8 mouse cellular contexts compared by ENCODE assay signal in the genomic region with DNA sequence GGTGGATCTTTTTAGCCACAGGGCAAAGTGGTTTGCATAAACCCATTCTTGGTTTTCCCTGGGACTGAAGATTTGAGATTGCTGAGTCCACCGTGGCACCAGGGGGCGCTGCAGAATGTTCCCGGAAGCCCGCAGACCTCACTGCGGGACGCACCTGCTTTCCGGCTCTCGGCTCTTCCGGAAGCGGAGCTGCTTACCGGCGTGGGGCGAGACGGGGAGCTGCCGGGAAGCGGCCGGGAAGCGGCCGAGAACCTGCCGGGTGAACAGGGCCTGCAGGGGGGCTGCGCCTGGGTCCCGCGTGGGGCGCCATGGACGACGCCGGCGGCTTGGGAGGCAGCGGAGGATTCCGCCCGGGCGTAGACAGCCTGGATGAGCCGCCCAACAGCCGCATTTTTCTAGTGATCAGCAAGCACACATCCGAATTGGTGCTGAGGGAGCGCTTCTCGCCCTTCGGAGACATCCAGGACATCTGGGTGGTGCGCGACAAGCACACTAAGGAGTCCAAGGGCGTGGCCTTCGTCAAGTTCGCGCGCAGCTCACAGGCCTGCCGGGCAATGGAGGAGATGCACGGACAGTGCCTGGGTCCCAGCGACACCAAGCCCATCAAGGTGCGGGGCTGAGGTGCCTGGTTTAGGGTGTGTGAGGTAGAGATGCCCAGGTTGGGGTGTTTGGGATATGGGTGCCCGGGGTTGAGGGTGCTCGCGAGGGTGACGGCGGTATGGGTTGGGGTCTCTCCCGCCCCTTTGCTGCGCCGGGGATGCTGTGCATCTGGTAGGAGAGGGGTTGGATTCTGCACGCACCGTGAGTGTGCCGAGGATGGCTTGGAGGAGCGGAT. TPM values are rescaled to one million over a fixed set of nuclear protein-coding genes. Genes with fewer than 3 reads are reported as not detected.
A peak's percentile ranks its signal among the peaks of the same experiment; 100 is the strongest.
DNase-seq lines count a peak whose midpoint lies in the region; ATAC-seq and TF ChIP-seq lines count a peak whose summit lies in the region.

A gene (plus strand): TSS at position 164 of the 835 bp plus-strand sequence.

- peaks cover 14% of the 10 kb centered on the region for H3K36me3 ChIP-seq in embryonic facial prominence, embryonic 13.5 days
- no peaks in the 10 kb centered on the region for H3K36me3 ChIP-seq in kidney, adult 2 months (ENCODE audit: control insufficient read depth, insufficient read depth, low read length)
- peaks cover 27% of the 10 kb centered on the region for H3K36me3 ChIP-seq in limb, embryonic 12.5 days
- H3K36me3 ChIP-seq in midbrain, embryonic 15.5 days (replicated peaks), result peaks cover 20% of the 10 kb centered on the region
- H3K36me3 ChIP-seq in spleen, adult 2 months (ENCODE audit: control insufficient read depth, insufficient read depth, low read length), result peaks cover 14% of the 10 kb centered on the region; the same call in 1 of the 2 replicates

- TF ChIP-seq POLR2A in kidney, adult 2 months (IDR thresholded peaks at IDR 0.05; ENCODE audit: low read depth, low read length), result peak; percentile 27
- 0 out of 2 replicates have a peak, but pooled peaks have one; percentile 15 for TF ChIP-seq POLR2A in spleen, adult 2 months (IDR thresholded peaks at IDR 0.05; ENCODE audit: low read depth, low read length)

- peak; percentile 85 for DNase-seq in 3134 (ENCODE audit: extremely low read depth, insufficient read length, low spot score)
- DNase-seq in adrenal gland, postnatal 36 days, result peak; percentile 92 to 93
- DNase-seq in heart, adult 18-20 months, result peak; percentile 85 to 93
- peak; percentile 91 for DNase-seq in kidney, adult 2 months
- DNase-seq in spleen, adult 2 months (ENCODE audit: low read depth in 1 of 2, low spot score in 2 of 2), result peak; percentile 73 to 86

- H3K9ac ChIP-seq in embryonic facial prominence, embryonic 13.5 days, result peak within 1 kb of the TSS; percentile 88
- H3K9ac ChIP-seq in limb, embryonic 12.5 days (replicated peaks), result peak within 1 kb of the TSS; percentile 80
- peak within 1 kb of the TSS; percentile 87 for H3K9ac ChIP-seq in midbrain, embryonic 15.5 days

- WGBS in embryonic facial prominence, embryonic 13.5 days, result under 1% methylated on average over 61 of the region's 61 CpGs
- under 1% methylated on average over 61 of the region's 61 CpGs for WGBS in kidney, adult 2 months
- WGBS in limb, embryonic 12.5 days, result under 1% methylated on average over 61 of the region's 61 CpGs
- WGBS in midbrain, embryonic 15.5 days, result under 1% methylated on average over 61 of the region's 61 CpGs
- under 1% methylated on average over 61 of the region's 61 CpGs for WGBS in spleen, adult 2 months

- peak; percentile 80 for TF ChIP-seq CTCF in kidney, adult 2 months (conservative IDR thresholded peaks at IDR 0.05; ENCODE audit: insufficient read depth, insufficient read length, low read depth, low read length)
- TF ChIP-seq CTCF in spleen, adult 2 months (IDR thresholded peaks at IDR 0.05; ENCODE audit: extremely low read depth, insufficient read depth, insufficient read length, insufficient replicate concordance), result peak; percentile 89

- H3K4me2 ChIP-seq in embryonic facial prominence, embryonic 13.5 days, result peak within 1 kb of the TSS; percentile 88
- peak within 1 kb of the TSS; percentile 83 for H3K4me2 ChIP-seq in limb, embryonic 12.5 days
- H3K4me2 ChIP-seq in midbrain, embryonic 15.5 days, result peak within 1 kb of the TSS; percentile 82

- no peaks in the 10 kb centered on the region; the same call in 1 of the 2 replicates for H3K27me3 ChIP-seq in embryonic facial prominence, embryonic 13.5 days
- no peaks in the 10 kb centered on the region for H3K27me3 ChIP-seq in kidney, adult 2 months (replicated peaks; ENCODE audit: control insufficient read depth, insufficient read depth, low read length)
- H3K27me3 ChIP-seq in limb, embryonic 12.5 days, result no peaks in the 10 kb centered on the region
- no peaks in the 10 kb centered on the region for H3K27me3 ChIP-seq in midbrain, embryonic 15.5 days (replicated peaks)
- no peaks in the 10 kb centered on the region for H3K27me3 ChIP-seq in spleen, adult 2 months (ENCODE audit: control insufficient read depth, insufficient read depth, low read length)

- H3K4me1 ChIP-seq in embryonic facial prominence, embryonic 13.5 days, result peaks cover 8% of the 10 kb centered on the region
- peaks cover 3% of the 10 kb centered on the region; the same call in 1 of the 2 replicates for H3K4me1 ChIP-seq in kidney, adult 2 months (ENCODE audit: control insufficient read depth, insufficient read depth, low read length)
- H3K4me1 ChIP-seq in limb, embryonic 12.5 days (replicated peaks), result peaks cover 10% of the 10 kb centered on the region
- peaks cover 11% of the 10 kb centered on the region for H3K4me1 ChIP-seq in midbrain, embryonic 15.5 days
- peaks cover 5% of the 10 kb centered on the region; the same call in 1 of the 2 replicates for H3K4me1 ChIP-seq in spleen, adult 2 months (ENCODE audit: control insufficient read depth, insufficient read depth, insufficient read length)

- no peaks in the 10 kb centered on the region for H3K9me3 ChIP-seq in embryonic facial prominence, embryonic 13.5 days
- no peaks in the 10 kb centered on the region for H3K9me3 ChIP-seq in limb, embryonic 12.5 days
- no peaks in the 10 kb centered on the region for H3K9me3 ChIP-seq in midbrain, embryonic 15.5 days

- H3K4me3 ChIP-seq in embryonic facial prominence, embryonic 13.5 days, result peak within 1 kb of the TSS; percentile 96
- peak within 1 kb of the TSS; percentile 90 for H3K4me3 ChIP-seq in kidney, adult 2 months (ENCODE audit: insufficient read depth, low read depth, low read length)
- peak within 1 kb of the TSS; percentile 85 for H3K4me3 ChIP-seq in limb, embryonic 12.5 days (replicated peaks)
- peak within 1 kb of the TSS; percentile 81 for H3K4me3 ChIP-seq in midbrain, embryonic 15.5 days
- H3K4me3 ChIP-seq in spleen, adult 2 months (ENCODE audit: extremely low read depth, insufficient read depth, insufficient read length), result peak within 1 kb of the TSS; percentile 84

- ATAC-seq in embryonic facial prominence, embryonic 13.5 days (ENCODE audit: insufficient number of reproducible peaks, insufficient read depth, low FRiP score, low TSS enrichment, low read depth), result peak; percentile 72
- ATAC-seq in limb, embryonic 12.5 days (ENCODE audit: insufficient number of reproducible peaks, insufficient read depth, low FRiP score, low TSS enrichment, low read depth), result peak; percentile 86
- peak; percentile 95 for ATAC-seq in midbrain, embryonic 15.5 days (replicated peaks)

- peak within 1 kb of the TSS; percentile 60 for H3K27ac ChIP-seq in embryonic facial prominence, embryonic 13.5 days
- no peak within 1 kb of the TSS for H3K27ac ChIP-seq in kidney, adult 2 months (ENCODE audit: insufficient read depth, low read depth, low read length)
- peak within 1 kb of the TSS; percentile 42; the same call in 1 of the 2 replicates for H3K27ac ChIP-seq in limb, embryonic 12.5 days
- H3K27ac ChIP-seq in midbrain, embryonic 15.5 days, result peak within 1 kb of the TSS; percentile 67
- H3K27ac ChIP-seq in spleen, adult 2 months (ENCODE audit: insufficient read depth, low read length), result peak within 1 kb of the TSS; percentile 53

RNA-seq across cellular contexts. Expression of the gene that starts here (rescaled TPM):
- total RNA-seq in adrenal gland, postnatal 36 days (2021), result 10 to 100 TPM; 44.9 to 56.7 TPM
- polyA plus RNA-seq in embryonic facial prominence, embryonic 13.5 days (2015; fragmentation: Nextera tagmentation; extraction: Ambion mirVana), result 18.0 and 21.7 TPM in 2 replicates
- 10 to 100 TPM; 18.2 to 20.3 TPM for total RNA-seq in heart, adult 18-20 months (2021)
- polyA plus RNA-seq in kidney, adult 2 months (2012; rRNA removed), result 8.3 and 8.9 TPM in 2 replicates
- polyA plus RNA-seq in limb, embryonic 12.5 days (2016; fragmentation: Nextera tagmentation; extraction: Ambion mirVana), result 13.2 and 18.8 TPM in 2 replicates
- 16.8 and 17.0 TPM in 2 replicates for polyA plus RNA-seq in midbrain, embryonic 15.5 days (2015; fragmentation: Nextera tagmentation; extraction: Ambion mirVana)
- polyA plus RNA-seq in spleen, adult 2 months (2012; rRNA removed), result 8.4 and 12.2 TPM in 2 replicates
